Mouse (Mus musculus) hindbrain, embryonic 10.5 days (tissue): ENCODE data around the gene Aplp2. TPM values are rescaled to one million over a fixed set of nuclear protein-coding genes. Genes with fewer than 3 reads are reported as not detected.
A peak's percentile ranks its signal among the peaks of the same experiment; 100 is the strongest.

Experiments used
- DNase-seq: peaks from one replicate; pipeline ENCODE4 v3.0.0-alpha.2; 2017; ENCODE audit warnings: low spot score
- H3K27ac ChIP-seq: fragments of 300-500 bp; sonication (generic); 2 replicates; pipeline ENCODE4 v1.5.1; 2016; ENCODE audit warnings: mild to moderate bottlenecking, moderate library complexity
- H3K27me3 ChIP-seq: fragments of 300-500 bp; sonication (generic); 2 replicates; pipeline ENCODE4 v1.6.1; 2016; ENCODE audit warnings: mild to moderate bottlenecking; ENCODE audit not compliant: poor library complexity, insufficient read depth, severe bottlenecking
- H3K36me3 ChIP-seq: fragments of 300-500 bp; sonication (generic); 2 replicates; pipeline ENCODE4 v1.6.1; 2016; ENCODE audit warnings: mild to moderate bottlenecking, moderate library complexity
- H3K4me1 ChIP-seq: fragments of 300-500 bp; sonication (generic); replicated peaks from 2 replicates; pipeline ENCODE4 v1.6.1; 2016; ENCODE audit warnings: mild to moderate bottlenecking
- H3K4me3 ChIP-seq: fragments of 300-500 bp; sonication (generic); 2 replicates; pipeline ENCODE4 v1.5.1; 2016; ENCODE audit warnings: mild to moderate bottlenecking, moderate library complexity
- H3K9me3 ChIP-seq: fragments of 300-500 bp; sonication (generic); 2 replicates; pipeline ENCODE4 v1.6.1; 2016; ENCODE audit warnings: mild to moderate bottlenecking, moderate library complexity
- WGBS: fragments of 180-500 bp; shearing (Covaris S2); methylation state at CpG from one replicate; pipeline ENCODE4 v1.1.7; 2016; 5-methylcytosine and 5-hydroxymethylcytosine counted together
- polyA plus RNA-seq: library from polyadenylated mRNA; unstranded; fragments of >200 nt; fragmentation: Nextera tagmentation; extraction: Ambion mirVana; gene quantifications from 2 replicates; pipeline ENCODE4 v1.2.1, GENCODE M21; 2016

Aplp2 gene
- polyA plus RNA-seq, 1 experiment from 2014 or later: 220 TPM

- 12% methylated on average over 26 of the region's 26 CpGs for WGBS
- DNase-seq: peak; percentile 42
- peak overlapping the region; percentile 75; the same call in 1 of the 2 replicates for H3K27ac ChIP-seq
Measured at GRCm38 (mm10) chr9:31130357-31131204, 81.0 kb downstream of the Aplp2 start.

GRCm38 (mm10) chr9:31129956-31130355 lies 81.7 kb downstream of the Aplp2 start:
- Histone ChIP-seq H3K4me3 (peak overlapping the region; percentile 64), H3K27me3 (peaks cover 64% of the 10 kb centered on the region), H3K36me3 (no peaks in the 10 kb centered on the region), H3K4me1 (peaks cover 21% of the 10 kb centered on the region), H3K9me3 (no peaks in the 10 kb centered on the region), H3K27ac (no peak overlapping the region)
- WGBS: 63% methylated on average over 8 of the region's 8 CpGs
- DNase-seq: no peak

More at GRCm38 (mm10) chr9:31130357-31131204, 81.0 kb downstream of the Aplp2 start:
- Histone ChIP-seq H3K4me3 (peak overlapping the region; percentile 64), H3K4me1 (peaks cover 21% of the 10 kb centered on the region), H3K9me3 (no peaks in the 10 kb centered on the region), H3K36me3 (no peaks in the 10 kb centered on the region), H3K27me3 (peaks cover 64% of the 10 kb centered on the region)

GRCm38 (mm10) chr9:31127876-31128465 lies 83.6 kb downstream of the Aplp2 start:
- Histone ChIP-seq H3K9me3 (no peaks in the 10 kb centered on the region), H3K36me3 (no peaks in the 10 kb centered on the region), H3K4me1 (peaks cover 21% of the 10 kb centered on the region), H3K27ac (no peak overlapping the region), H3K4me3 (no peak overlapping the region), H3K27me3 (peaks cover 49% of the 10 kb centered on the region)
- 85% methylated on average over 12 of the region's 12 CpGs for WGBS
- DNase-seq: no peak

GRCm38 (mm10) chr9:31126079-31126478 lies 85.5 kb downstream of the Aplp2 start:
- peaks cover 19% of the 10 kb centered on the region for H3K4me1 ChIP-seq
- WGBS: 90% methylated on average over 7 of the region's 7 CpGs
- no peak for DNase-seq
- no peak overlapping the region for H3K27ac ChIP-seq
- no peaks in the 10 kb centered on the region for H3K9me3 ChIP-seq
- no peak overlapping the region for H3K4me3 ChIP-seq
- H3K27me3 ChIP-seq: peaks cover 30% of the 10 kb centered on the region
- H3K36me3 ChIP-seq: no peaks in the 10 kb centered on the region

- WGBS: 82% methylated on average over 13 of the region's 13 CpGs
- Histone ChIP-seq H3K9me3 (no peaks in the 10 kb centered on the region), H3K4me1 (peaks cover 28% of the 10 kb centered on the region; the same call in 1 of the 2 replicates), H3K4me3 (no peak overlapping the region), H3K27ac (no peak overlapping the region), H3K27me3 (no peaks in the 10 kb centered on the region), H3K36me3 (no peaks in the 10 kb centered on the region)
- DNase-seq: no peak
Measured at GRCm38 (mm10) chr9:31122464-31123030, 89.1 kb downstream of the Aplp2 start.

- DNase-seq: no peak
- Histone ChIP-seq H3K9me3 (no peaks in the 10 kb centered on the region), H3K27ac (no peak overlapping the region), H3K4me1 (peaks cover 28% of the 10 kb centered on the region; the same call in 1 of the 2 replicates), H3K4me3 (no peak overlapping the region), H3K27me3 (no peaks in the 10 kb centered on the region), H3K36me3 (no peaks in the 10 kb centered on the region)
- 74% methylated on average over 4 of the region's 4 CpGs for WGBS
Measured at GRCm38 (mm10) chr9:31120533-31120915, 91.1 kb downstream of the Aplp2 start.

- no peak for DNase-seq
- Histone ChIP-seq H3K27ac (no peak overlapping the region), H3K9me3 (no peaks in the 10 kb centered on the region), H3K36me3 (no peaks in the 10 kb centered on the region), H3K4me1 (peaks cover 28% of the 10 kb centered on the region; the same call in 1 of the 2 replicates), H3K27me3 (no peaks in the 10 kb centered on the region), H3K4me3 (no peak overlapping the region)
- WGBS: 66% methylated on average over 11 of the region's 11 CpGs
Measured at GRCm38 (mm10) chr9:31119882-31120532, 91.6 kb downstream of the Aplp2 start.

- no peak overlapping the region for H3K27ac ChIP-seq
- no peaks in the 10 kb centered on the region for H3K9me3 ChIP-seq
- no peaks in the 10 kb centered on the region for H3K36me3 ChIP-seq
- 80% methylated on average over 5 of the region's 5 CpGs for WGBS
- H3K27me3 ChIP-seq: no peaks in the 10 kb centered on the region
- H3K4me1 ChIP-seq: peaks cover 28% of the 10 kb centered on the region; the same call in 1 of the 2 replicates
- no peak for DNase-seq
- H3K4me3 ChIP-seq: no peak overlapping the region
Measured at GRCm38 (mm10) chr9:31119405-31119804, 92.2 kb downstream of the Aplp2 start.

- H3K27ac ChIP-seq: no peak overlapping the region
Measured at GRCm38 (mm10) chr9:31118520-31119298, 92.9 kb downstream of the Aplp2 start.

GRCm38 (mm10) chr9:31117488-31117887 lies 94.1 kb downstream of the Aplp2 start:
- H3K36me3 ChIP-seq: no peaks in the 10 kb centered on the region
- H3K4me1 ChIP-seq: peaks cover 28% of the 10 kb centered on the region; the same call in 1 of the 2 replicates
- no peak overlapping the region for H3K4me3 ChIP-seq
- 79% methylated on average over 6 of the region's 6 CpGs for WGBS
- no peak for DNase-seq
- no peaks in the 10 kb centered on the region for H3K27me3 ChIP-seq
- no peak overlapping the region for H3K27ac ChIP-seq
- H3K9me3 ChIP-seq: no peaks in the 10 kb centered on the region

More at GRCm38 (mm10) chr9:31118520-31119298, 92.9 kb downstream of the Aplp2 start:
- no peaks in the 10 kb centered on the region for H3K36me3 ChIP-seq
- 41% methylated on average over 11 of the region's 11 CpGs for WGBS
- peak; percentile 48 for DNase-seq
- H3K4me1 ChIP-seq: peaks cover 28% of the 10 kb centered on the region; the same call in 1 of the 2 replicates
- H3K4me3 ChIP-seq: no peak overlapping the region
- no peaks in the 10 kb centered on the region for H3K9me3 ChIP-seq
- H3K27me3 ChIP-seq: no peaks in the 10 kb centered on the region

- DNase-seq: no peak
- WGBS: 92% methylated on average over 11 of the region's 11 CpGs
- Histone ChIP-seq H3K27ac (no peak overlapping the region), H3K4me3 (no peak overlapping the region), H3K4me1 (peaks cover 28% of the 10 kb centered on the region; the same call in 1 of the 2 replicates), H3K9me3 (no peaks in the 10 kb centered on the region), H3K27me3 (no peaks in the 10 kb centered on the region), H3K36me3 (no peaks in the 10 kb centered on the region)
Measured at GRCm38 (mm10) chr9:31117088-31117487, 94.5 kb downstream of the Aplp2 start.

GRCm38 (mm10) chr9:31115586-31115985 lies 96.0 kb downstream of the Aplp2 start:
- no peak for DNase-seq
- Histone ChIP-seq H3K4me1 (peaks cover 19% of the 10 kb centered on the region; the same call in 1 of the 2 replicates), H3K9me3 (no peaks in the 10 kb centered on the region), H3K27me3 (no peaks in the 10 kb centered on the region), H3K36me3 (no peaks in the 10 kb centered on the region), H3K27ac (no peak overlapping the region), H3K4me3 (no peak overlapping the region)
